Mouse (Mus musculus) hindbrain, embryonic 12.5 days (tissue): ENCODE results near the gene Gdpd3. TPM values are rescaled to one million over a fixed set of nuclear protein-coding genes. Genes with fewer than 3 reads are reported as not detected.

ENCODE experiments used
- ATAC-seq: fragments of 200-750 bp; cut with Nextera tagmentation; 2 replicates; pipeline ENCODE4 v1.8.0; 2017; ENCODE audit warnings: moderate TSS enrichment; ENCODE audit not compliant: low FRiP score
- H3K27ac ChIP-seq: fragments of 300-500 bp; sonication (generic); 2 replicates; pipeline ENCODE4 v1.5.1; 2016; ENCODE audit warnings: mild to moderate bottlenecking
- H3K27me3 ChIP-seq: fragments of 300-500 bp; sonication (generic); 2 replicates; pipeline ENCODE4 v1.6.1; 2016; ENCODE audit warnings: mild to moderate bottlenecking
- H3K36me3 ChIP-seq: fragments of 300-500 bp; sonication (generic); 2 replicates; pipeline ENCODE4 v1.6.1; 2016; ENCODE audit warnings: mild to moderate bottlenecking
- H3K4me1 ChIP-seq: fragments of 300-500 bp; sonication (generic); 2 replicates; pipeline ENCODE4 v1.6.1; 2016
- H3K4me2 ChIP-seq: fragments of 300-500 bp; sonication (generic); replicated peaks from 2 replicates; pipeline ENCODE4 v1.6.1; 2016; ENCODE audit warnings: mild to moderate bottlenecking
- H3K4me3 ChIP-seq: fragments of 300-500 bp; sonication (generic); 2 replicates; pipeline ENCODE4 v1.5.1; 2016; ENCODE audit warnings: mild to moderate bottlenecking
- H3K9ac ChIP-seq: fragments of 300-500 bp; sonication (generic); 2 replicates; pipeline ENCODE4 v1.6.1; 2016; ENCODE audit warnings: mild to moderate bottlenecking, moderate library complexity
- H3K9me3 ChIP-seq: fragments of 300-500 bp; sonication (generic); replicated peaks from 2 replicates; pipeline ENCODE4 v1.6.1; 2016; ENCODE audit warnings: mild to moderate bottlenecking
- WGBS: fragments of 180-500 bp; shearing (Covaris S2); methylation state at CpG from one replicate; pipeline ENCODE4 v1.1.7; 2016; 5-methylcytosine and 5-hydroxymethylcytosine counted together
- polyA plus RNA-seq: library from polyadenylated mRNA; unstranded; fragments of >200 nt; fragmentation: Nextera tagmentation; extraction: Ambion mirVana; gene quantifications from 2 replicates; pipeline ENCODE4 v1.2.1, GENCODE M21; 2016

Gene Gdpd3
- polyA plus RNA-seq, 1 experiment from 2014 or later, result 1.4 TPM

DNA sequence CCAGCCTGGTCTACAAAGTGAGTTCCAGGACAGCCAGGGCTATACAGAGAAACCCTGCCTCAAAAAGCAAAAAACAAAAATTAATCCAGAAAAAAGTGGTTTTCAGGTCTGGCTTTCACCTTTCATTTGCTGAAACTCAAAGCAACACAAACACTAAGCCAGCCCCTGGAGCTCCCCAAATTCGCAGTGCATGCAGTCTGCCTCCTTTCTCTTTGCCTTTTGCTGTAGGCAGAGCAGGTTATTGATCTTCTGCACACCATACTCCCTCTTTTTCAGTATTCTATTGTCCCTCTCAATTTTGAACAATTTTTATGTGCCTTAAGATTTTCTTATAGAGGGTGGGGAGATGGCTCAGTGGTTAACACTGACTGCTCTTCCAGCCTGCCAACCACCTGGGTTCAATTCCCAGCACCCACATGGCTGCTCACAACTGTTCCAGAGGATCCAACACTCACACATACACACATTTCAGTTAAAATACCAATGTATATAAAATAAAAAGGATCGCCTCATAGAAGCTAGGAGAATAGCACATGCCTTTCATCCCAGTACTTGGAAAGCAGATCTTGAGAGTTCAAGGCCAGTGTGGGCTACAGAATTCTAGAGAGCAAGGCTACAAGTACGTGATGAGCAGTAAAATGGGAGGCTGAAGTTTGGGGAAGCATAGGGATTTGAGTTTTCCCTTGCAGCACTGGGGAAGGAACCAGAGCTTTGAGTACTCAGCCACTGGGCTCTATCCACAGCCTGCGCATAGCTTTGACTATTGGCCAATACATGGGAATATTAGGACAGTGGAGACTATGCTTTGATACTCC is 27.5 kb downstream of the Gdpd3 start:
- no peak overlapping the region for H3K4me3 ChIP-seq
- no peaks in the 10 kb centered on the region for H3K27me3 ChIP-seq
- no peaks in the 10 kb centered on the region for H3K9me3 ChIP-seq
- peaks cover 49% of the 10 kb centered on the region for H3K4me1 ChIP-seq
- H3K9ac ChIP-seq, result no peak overlapping the region
- peaks cover 50% of the 10 kb centered on the region for H3K36me3 ChIP-seq
- ATAC-seq, result no peak
- no peak overlapping the region for H3K27ac ChIP-seq
- H3K4me2 ChIP-seq, result no peak overlapping the region
- WGBS, result 77% methylated on average over 4 of the region's 4 CpGs

DNA sequence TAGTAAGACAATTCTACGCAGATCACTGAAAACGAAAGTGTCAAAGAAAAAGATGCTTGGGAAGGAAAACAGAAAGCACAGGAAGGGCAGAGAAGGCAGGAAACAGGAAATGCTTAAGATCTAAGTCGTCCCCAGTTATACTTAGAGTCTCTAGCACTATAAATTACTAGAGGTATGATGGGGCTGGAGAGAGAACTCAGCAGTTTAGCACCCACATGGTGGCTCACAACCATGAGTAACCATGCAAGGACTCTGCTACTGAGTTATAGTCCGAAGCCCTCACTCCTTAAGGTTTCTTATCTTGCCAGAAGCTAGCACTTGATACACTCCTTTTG is 28.1 kb downstream of the Gdpd3 start:
- Histone ChIP-seq H3K9me3 (no peaks in the 10 kb centered on the region), H3K4me1 (peaks cover 49% of the 10 kb centered on the region), H3K27me3 (no peaks in the 10 kb centered on the region), H3K36me3 (peaks cover 44% of the 10 kb centered on the region), H3K4me3 (no peak overlapping the region), H3K27ac (no peak overlapping the region), H3K9ac (no peak overlapping the region), H3K4me2 (no peak overlapping the region)
- 74% methylated on average over 4 of the region's 4 CpGs for WGBS
- ATAC-seq, result no peak

GRCm38 (mm10) chr7:126795387-126796317 is 29.5 kb downstream of the Gdpd3 start:
- 75% methylated on average over 16 of the region's 16 CpGs for WGBS
- Histone ChIP-seq H3K9ac (no peak overlapping the region), H3K36me3 (peaks cover 30% of the 10 kb centered on the region), H3K27me3 (no peaks in the 10 kb centered on the region), H3K27ac (no peak overlapping the region), H3K4me3 (no peak overlapping the region), H3K9me3 (no peaks in the 10 kb centered on the region), H3K4me1 (peaks cover 56% of the 10 kb centered on the region), H3K4me2 (no peak overlapping the region)
- ATAC-seq, result no peak

DNA sequence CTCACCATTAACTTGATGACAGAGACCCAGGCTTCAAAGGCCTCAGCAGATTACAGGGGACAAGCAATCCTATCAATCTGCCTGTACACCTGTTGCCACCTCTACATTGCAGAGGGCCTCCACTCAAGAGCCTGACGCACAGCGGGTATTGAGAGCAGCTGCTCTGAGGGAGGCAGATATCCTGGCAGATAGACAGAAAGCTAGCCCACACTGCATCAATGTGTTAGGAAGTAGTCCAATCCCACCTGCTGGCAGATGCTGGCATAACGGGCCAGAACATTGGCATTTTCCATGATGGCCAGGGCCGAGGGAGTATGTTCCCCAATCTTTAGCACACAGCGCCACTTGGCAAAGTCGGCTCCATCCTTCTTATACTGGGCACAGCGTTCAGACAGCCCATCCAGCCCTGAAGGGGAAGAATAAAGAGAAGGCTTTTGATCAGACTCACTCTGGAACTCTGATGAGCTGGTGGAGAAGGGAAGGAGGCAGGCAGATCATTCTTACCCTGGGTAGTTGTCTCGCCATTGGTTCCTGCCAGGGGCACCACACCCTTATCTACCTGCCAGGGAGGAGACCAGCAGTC is 30.3 kb downstream of the Gdpd3 start:
- Histone ChIP-seq H3K4me1 (peaks cover 50% of the 10 kb centered on the region), H3K9me3 (no peaks in the 10 kb centered on the region), H3K4me3 (no peak overlapping the region), H3K36me3 (peaks cover 29% of the 10 kb centered on the region), H3K4me2 (no peak overlapping the region; the same call in 1 of the 2 replicates), H3K27ac (no peak overlapping the region), H3K27me3 (no peaks in the 10 kb centered on the region), H3K9ac (no peak overlapping the region)
- WGBS, result 79% methylated on average over 8 of the region's 8 CpGs
- ATAC-seq, result no peak

DNA sequence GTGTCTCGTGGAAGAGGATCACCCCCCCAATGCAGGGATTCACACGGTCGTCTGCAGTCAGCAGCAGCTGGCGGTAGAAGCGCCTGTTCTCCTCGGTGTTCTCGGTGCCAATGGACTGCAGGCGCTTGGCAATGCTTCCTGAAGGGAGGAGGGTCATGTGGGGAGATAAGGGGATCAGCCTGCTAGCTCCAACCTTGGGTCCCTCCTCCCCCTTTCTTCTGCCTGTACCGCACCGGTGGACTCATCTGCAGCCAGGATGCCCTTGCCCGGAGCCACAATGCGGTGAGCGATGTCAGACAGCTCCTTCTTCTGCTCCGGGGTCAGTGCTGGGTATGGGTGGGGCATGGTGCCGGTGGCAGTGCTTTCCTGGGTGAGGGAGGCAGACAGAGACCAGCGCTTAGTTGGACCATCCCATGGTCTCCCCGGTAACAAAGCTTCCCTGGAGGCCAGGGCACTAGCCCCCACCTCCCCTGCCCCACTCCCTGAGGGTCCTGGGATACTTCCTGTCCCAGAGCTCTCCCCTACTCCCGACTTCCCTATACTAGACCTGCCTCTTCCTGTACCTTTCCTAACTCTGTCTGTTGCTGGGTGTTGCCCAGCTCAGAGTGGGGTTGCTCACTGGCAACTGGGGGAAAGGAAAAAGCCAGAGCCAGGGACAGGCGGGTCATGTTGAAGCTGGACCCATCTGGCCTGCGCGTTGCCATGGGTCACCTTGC is 31.4 kb downstream of the Gdpd3 start, which contains the start of gene Fam57b:
Fam57b (plus strand) TSS at position 258 of the 716 bp plus-strand sequence.
- Histone ChIP-seq H3K27me3 (no peaks in the 10 kb centered on the region), H3K4me3 (peak within 1 kb of the TSS; percentile 87), H3K27ac (peak within 1 kb of the TSS; percentile 96), H3K4me2 (peak within 1 kb of the TSS; percentile 82), H3K9ac (peak within 1 kb of the TSS; percentile 92), H3K36me3 (peaks cover 29% of the 10 kb centered on the region), H3K4me1 (peaks cover 48% of the 10 kb centered on the region), H3K9me3 (no peaks in the 10 kb centered on the region)
- no peak for ATAC-seq
- 28% methylated on average over 21 of the region's 21 CpGs for WGBS

GRCm38 (mm10) chr7:126798127-126799049 is 32.3 kb downstream of the Gdpd3 start:
- 0 out of 2 replicates have a peak, but pooled peaks have one; percentile 1 for ATAC-seq
- no peaks in the 10 kb centered on the region for H3K9me3 ChIP-seq
- H3K4me1 ChIP-seq, result peaks cover 41% of the 10 kb centered on the region
- under 1% methylated on average over 40 of the region's 40 CpGs for WGBS
- H3K4me2 ChIP-seq, result peak overlapping the region; percentile 82
- H3K9ac ChIP-seq, result peak overlapping the region; percentile 92
- H3K27me3 ChIP-seq, result no peaks in the 10 kb centered on the region
- H3K27ac ChIP-seq, result peak overlapping the region; percentile 96
- H3K36me3 ChIP-seq, result peaks cover 33% of the 10 kb centered on the region
- H3K4me3 ChIP-seq, result peak overlapping the region; percentile 87

- Histone ChIP-seq H3K4me1 (peaks cover 41% of the 10 kb centered on the region), H3K27ac (peak overlapping the region; percentile 96), H3K9me3 (no peaks in the 10 kb centered on the region), H3K27me3 (no peaks in the 10 kb centered on the region), H3K9ac (peak overlapping the region; percentile 92), H3K4me3 (peak overlapping the region; percentile 87), H3K4me2 (peak overlapping the region; percentile 82), H3K36me3 (peaks cover 36% of the 10 kb centered on the region)
- peak; percentile 96 for ATAC-seq
- under 1% methylated on average over 30 of the region's 36 CpGs for WGBS
Observed at GRCm38 (mm10) chr7:126799050-126799467, 32.9 kb downstream of the Gdpd3 start.

DNA sequence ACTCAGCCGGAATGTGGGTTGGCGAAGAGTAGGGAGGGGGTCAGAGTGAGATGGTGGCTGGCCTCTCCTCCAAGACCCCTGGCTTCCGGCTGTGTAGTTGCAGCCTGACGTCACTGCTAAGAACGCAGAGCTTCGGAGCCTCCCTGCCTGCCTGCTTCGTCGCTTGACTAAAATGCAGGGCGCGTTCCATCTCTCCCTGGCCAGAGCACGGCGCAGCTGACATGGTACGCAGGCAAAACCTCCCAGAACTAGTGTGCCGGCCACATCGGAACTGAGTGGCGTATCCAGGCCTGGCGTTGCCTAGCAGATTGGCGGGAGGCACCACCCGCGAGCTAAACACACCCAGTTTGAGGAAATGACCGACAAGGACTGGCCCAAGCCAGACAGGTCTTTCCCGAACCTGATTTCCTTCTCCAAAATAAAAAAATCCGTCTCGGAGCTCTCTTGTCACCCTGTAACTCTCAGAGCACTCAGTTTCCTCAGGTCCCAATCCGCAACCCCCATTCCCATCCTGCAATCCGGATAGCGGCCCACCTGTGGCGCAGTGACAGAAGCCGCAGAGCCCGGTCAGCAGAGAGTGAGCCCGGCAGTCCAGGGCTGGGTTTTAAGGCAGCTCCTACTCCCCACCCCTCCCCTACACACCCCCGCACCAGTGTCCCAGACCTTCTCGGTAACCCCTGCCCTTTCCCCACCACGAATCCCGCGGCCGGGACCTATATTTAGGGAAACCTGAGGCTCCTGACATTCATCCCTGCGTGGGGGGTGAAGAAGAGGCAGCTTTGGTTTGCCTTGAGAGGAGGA is 33.5 kb downstream of the Gdpd3 start:
- H3K9ac ChIP-seq, result peak overlapping the region; percentile 92
- H3K4me3 ChIP-seq, result peak overlapping the region; percentile 87
- peak overlapping the region; percentile 96 for H3K27ac ChIP-seq
- WGBS, result 2% methylated on average over 36 of the region's 38 CpGs
- H3K36me3 ChIP-seq, result peaks cover 36% of the 10 kb centered on the region
- H3K4me2 ChIP-seq, result peak overlapping the region; percentile 82
- no peaks in the 10 kb centered on the region for H3K27me3 ChIP-seq
- peaks cover 41% of the 10 kb centered on the region for H3K4me1 ChIP-seq
- ATAC-seq, result peak; percentile 93
- no peaks in the 10 kb centered on the region for H3K9me3 ChIP-seq

GRCm38 (mm10) chr7:126800269-126801056 is 34.3 kb downstream of the Gdpd3 start:
- peak overlapping the region; percentile 96 for H3K27ac ChIP-seq
- peaks cover 41% of the 10 kb centered on the region for H3K4me1 ChIP-seq
- no peak for ATAC-seq
- peak overlapping the region; percentile 82 for H3K4me2 ChIP-seq
- peak overlapping the region; percentile 92 for H3K9ac ChIP-seq
- 59% methylated on average over 5 of the region's 5 CpGs for WGBS
- H3K27me3 ChIP-seq, result no peaks in the 10 kb centered on the region
- H3K4me3 ChIP-seq, result peak overlapping the region; percentile 87
- peaks cover 28% of the 10 kb centered on the region for H3K36me3 ChIP-seq
- H3K9me3 ChIP-seq, result no peaks in the 10 kb centered on the region

DNA sequence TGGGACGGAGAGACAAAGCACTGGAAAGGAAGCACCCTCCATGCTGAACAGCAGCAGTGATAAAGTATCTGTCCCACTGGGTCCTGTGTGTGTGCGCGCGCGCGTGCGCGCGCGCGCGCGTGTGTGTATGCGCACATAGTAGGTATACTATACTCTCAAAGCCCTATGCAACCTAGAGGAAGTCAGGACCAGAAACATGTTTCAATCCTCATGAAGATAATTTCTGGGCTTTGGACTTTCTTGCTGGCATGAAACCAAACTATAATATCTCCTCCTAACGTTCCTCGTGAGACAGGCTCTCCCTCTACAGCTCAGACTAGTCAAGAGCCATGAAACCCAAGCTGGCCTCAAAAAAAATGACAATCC is 34.9 kb downstream of the Gdpd3 start:
- no peaks in the 10 kb centered on the region for H3K9me3 ChIP-seq
- H3K27ac ChIP-seq, result no peak overlapping the region
- peaks cover 35% of the 10 kb centered on the region for H3K4me1 ChIP-seq
- no peaks in the 10 kb centered on the region for H3K27me3 ChIP-seq
- peaks cover 23% of the 10 kb centered on the region for H3K36me3 ChIP-seq
- H3K9ac ChIP-seq, result no peak overlapping the region
- no peak overlapping the region for H3K4me3 ChIP-seq
- 95% methylated on average over 16 of the region's 16 CpGs for WGBS
- ATAC-seq, result no peak
- H3K4me2 ChIP-seq, result no peak overlapping the region
